Mouse (Mus musculus): Measurements from ENCODE around the gene Apex1. TPM values are rescaled to one million over a fixed set of nuclear protein-coding genes. Genes with fewer than 3 reads are reported as not detected.

Apex1 gene
- total and polyA plus RNA-seq, 3 experiments, result 129 to 155 TPM; not detected in 1

- Histone ChIP-seq H3K9ac (ENCODE audit: control insufficient read depth, low read depth, low read length, poor library complexity, severe bottlenecking) (no peak overlapping the region), H3K4me3 (ENCODE audit: control insufficient read depth in 1 of 2, insufficient read depth in 1 of 2, low read depth in 2 of 2, low read length in 2 of 2) (no peak overlapping the region), H3K27ac (ENCODE audit: control insufficient read depth, low read depth, low read length) (no peak overlapping the region), H3K36me3 (ENCODE audit: control insufficient read depth in 1 of 2, insufficient read depth in 2 of 2, low read length in 2 of 2) (no peaks in the 10 kb centered on the region; a peak in 1 of 4 replicates), H3K79me2 (ENCODE audit: control insufficient read depth, insufficient read depth, low read length, poor library complexity) (no peaks in the 10 kb centered on the region), H3K9me3 (replicated peaks; ENCODE audit: insufficient read depth, low read length) (no peaks in the 10 kb centered on the region), H3K27me3 (ENCODE audit: control insufficient read depth in 1 of 2, insufficient read depth in 2 of 2, low read length in 2 of 2) (no peaks in the 10 kb centered on the region), H3K4me1 (ENCODE audit: control insufficient read depth in 1 of 2, insufficient read depth in 2 of 2, low read length in 2 of 2) (peaks cover 3 to 7% of the 10 kb centered on the region in 2 experiments; a peak in 2 of 4 replicates)
- DNase-seq (ENCODE audit: low read depth, low spot score), result no peak
- TF ChIP-seq GATA1 (IDR thresholded peaks at IDR 0.05; ENCODE audit: low read depth, low read length) (no peak), SMC3 (IDR thresholded peaks at IDR 0.05; ENCODE audit: low read depth, low read length) (no peak), NELFE (IDR thresholded peaks at IDR 0.05; ENCODE audit: low read depth, low read length) (no peak), CHD1 (IDR thresholded peaks at IDR 0.05; ENCODE audit: low read depth, low read length) (no peak), EP300 (IDR thresholded peaks at IDR 0.05; ENCODE audit: low read depth in 1 of 2, low read length in 2 of 2) (no peak), ZKSCAN1 (IDR thresholded peaks at IDR 0.05; ENCODE audit: low read depth, low read length) (no peak), RAD21 (IDR thresholded peaks at IDR 0.05; ENCODE audit: low read depth, low read length) (no peak), TCF12 (IDR thresholded peaks at IDR 0.05; ENCODE audit: low read depth, low read length) (no peak), SIN3A (IDR thresholded peaks at IDR 0.05; ENCODE audit: low read length) (no peak), ELF1 (IDR thresholded peaks at IDR 0.05; ENCODE audit: low read depth, low read length) (no peak), TBP (IDR thresholded peaks at IDR 0.05; ENCODE audit: low read depth, low read length) (no peak)
Observed at GRCm38 (mm10) chr14:50976674-50977073, 51.9 kb downstream of the Apex1 start.

Other genes with a start within 250 kb of the Apex1 start
- gene Olfr747, start 231.8 kb upstream of the Apex1 start, total RNA-seq (2012; rRNA removed), result not detected in 2 replicates
- gene Olfr747, start 231.8 kb upstream of the Apex1 start, polyA plus RNA-seq (2012; ENCODE audit: insufficient read depth in 1 of 2, insufficient read length in 2 of 2, low read depth in 1 of 2, low replicate concordance in 2 of 2, missing spikeins in 1 of 2), result not detected
- gene Olfr748, start 217.6 kb upstream of the Apex1 start, total RNA-seq (2012; rRNA removed), result not detected in 2 replicates
- gene Olfr748, start 217.6 kb upstream of the Apex1 start, polyA plus RNA-seq (2012; ENCODE audit: insufficient read depth in 1 of 2, insufficient read length in 2 of 2, low read depth in 1 of 2, low replicate concordance in 2 of 2, missing spikeins in 1 of 2), result not detected
- not detected in 2 replicates for gene Olfr749, start 179.9 kb upstream of the Apex1 start, total RNA-seq (2012; rRNA removed)
- not detected for gene Olfr749, start 179.9 kb upstream of the Apex1 start, polyA plus RNA-seq (2012; ENCODE audit: insufficient read depth in 1 of 2, insufficient read length in 2 of 2, low read depth in 1 of 2, low replicate concordance in 2 of 2, missing spikeins in 1 of 2)
- 22.7 and 24.2 TPM in 2 replicates for gene Ttc5, start 139.4 kb upstream of the Apex1 start, total RNA-seq (2012; rRNA removed)
- gene Ttc5, start 139.4 kb upstream of the Apex1 start, polyA plus RNA-seq (2012; ENCODE audit: insufficient read depth in 1 of 2, insufficient read length in 2 of 2, low read depth in 1 of 2, low replicate concordance in 2 of 2, missing spikeins in 1 of 2), result 10 to 100 TPM in 1 of 2 experiments, not detected in 1; 28.1 TPM
- 23.3 and 28.3 TPM in 2 replicates for gene Ccnb1ip1, start 117.2 kb upstream of the Apex1 start, total RNA-seq (2012; rRNA removed)
- gene Ccnb1ip1, start 117.2 kb upstream of the Apex1 start, polyA plus RNA-seq (2012; ENCODE audit: insufficient read depth in 1 of 2, insufficient read length in 2 of 2, low read depth in 1 of 2, low replicate concordance in 2 of 2, missing spikeins in 1 of 2), result 10 to 100 TPM in 1 of 2 experiments, not detected in 1; 27.6 TPM
- gene Parp2, start 117.1 kb upstream of the Apex1 start, total RNA-seq (2012; rRNA removed), result 65.6 and 81.1 TPM in 2 replicates
- 10 to 100 TPM in 1 of 2 experiments, not detected in 1; 83.2 TPM for gene Parp2, start 117.1 kb upstream of the Apex1 start, polyA plus RNA-seq (2012; ENCODE audit: insufficient read depth in 1 of 2, insufficient read length in 2 of 2, low read depth in 1 of 2, low replicate concordance in 2 of 2, missing spikeins in 1 of 2)
- gene Tep1, start 54.4 kb upstream of the Apex1 start, total RNA-seq (2012; rRNA removed), result 19.5 and 36.8 TPM in 2 replicates
- 10 to 100 TPM in 1 of 2 experiments, not detected in 1; 13.7 TPM for gene Tep1, start 54.4 kb upstream of the Apex1 start, polyA plus RNA-seq (2012; ENCODE audit: insufficient read depth in 1 of 2, insufficient read length in 2 of 2, low read depth in 1 of 2, low replicate concordance in 2 of 2, missing spikeins in 1 of 2)
- not detected in 2 replicates for gene Klhl33, start 27.5 kb upstream of the Apex1 start, total RNA-seq (2012; rRNA removed)
- gene Klhl33, start 27.5 kb upstream of the Apex1 start, polyA plus RNA-seq (2012; ENCODE audit: insufficient read depth in 1 of 2, insufficient read length in 2 of 2, low read depth in 1 of 2, low replicate concordance in 2 of 2, missing spikeins in 1 of 2), result under 1 TPM in 1 of 2 experiments, not detected in 1; 0.01 TPM
- 28.0 and 29.6 TPM in 2 replicates for gene Osgep, start 75 bp upstream of the Apex1 start, total RNA-seq (2012; rRNA removed)
- gene Osgep, start 75 bp upstream of the Apex1 start, polyA plus RNA-seq (2012; ENCODE audit: insufficient read depth in 1 of 2, insufficient read length in 2 of 2, low read depth in 1 of 2, low replicate concordance in 2 of 2, missing spikeins in 1 of 2), result 10 to 100 TPM in 1 of 2 experiments, not detected in 1; 45.1 TPM
- gene Pip4p1, start 5.9 kb downstream of the Apex1 start, total RNA-seq (2012; rRNA removed), result 10.5 and 12.2 TPM in 2 replicates
- gene Pip4p1, start 5.9 kb downstream of the Apex1 start, polyA plus RNA-seq (2012; ENCODE audit: insufficient read depth in 1 of 2, insufficient read length in 2 of 2, low read depth in 1 of 2, low replicate concordance in 2 of 2, missing spikeins in 1 of 2), result 10 to 100 TPM in 1 of 2 experiments, not detected in 1; 21.6 TPM
- 46.7 and 49.7 TPM in 2 replicates for gene Pnp, start 6.1 kb downstream of the Apex1 start, total RNA-seq (2012; rRNA removed)
- 100 to 1,000 TPM in 1 of 2 experiments, 10 to 100 TPM in 1; 36.2 to 302 TPM for gene Pnp, start 6.1 kb downstream of the Apex1 start, polyA plus RNA-seq (2012; ENCODE audit: insufficient read depth in 1 of 2, insufficient read length in 2 of 2, low read depth in 1 of 2, low replicate concordance in 2 of 2, missing spikeins in 1 of 2)
- gene Gm49342, start 19.5 kb downstream of the Apex1 start, total RNA-seq (2012; rRNA removed), result 11.7 and 14.5 TPM in 2 replicates
- gene Gm49342, start 19.5 kb downstream of the Apex1 start, polyA plus RNA-seq (2012; ENCODE audit: insufficient read depth in 1 of 2, insufficient read length in 2 of 2, low read depth in 1 of 2, low replicate concordance in 2 of 2, missing spikeins in 1 of 2), result 10 to 100 TPM in 1 of 2 experiments, not detected in 1; 45.2 TPM
- 0.65 and 0.85 TPM in 2 replicates for gene Pnp2, start 31.0 kb downstream of the Apex1 start, total RNA-seq (2012; rRNA removed)
- 1 to 10 TPM in 1 of 2 experiments, not detected in 1; 1.7 TPM for gene Pnp2, start 31.0 kb downstream of the Apex1 start, polyA plus RNA-seq (2012; ENCODE audit: insufficient read depth in 1 of 2, insufficient read length in 2 of 2, low read depth in 1 of 2, low replicate concordance in 2 of 2, missing spikeins in 1 of 2)
- not detected in 2 replicates for gene Rnase10, start 82.8 kb downstream of the Apex1 start, total RNA-seq (2012; rRNA removed)
- not detected for gene Rnase10, start 82.8 kb downstream of the Apex1 start, polyA plus RNA-seq (2012; ENCODE audit: insufficient read depth in 1 of 2, insufficient read length in 2 of 2, low read depth in 1 of 2, low replicate concordance in 2 of 2, missing spikeins in 1 of 2)
- not detected in 2 replicates for gene Rnase9, start 116.9 kb downstream of the Apex1 start, total RNA-seq (2012; rRNA removed)
- gene Rnase9, start 116.9 kb downstream of the Apex1 start, polyA plus RNA-seq (2012; ENCODE audit: insufficient read depth in 1 of 2, insufficient read length in 2 of 2, low read depth in 1 of 2, low replicate concordance in 2 of 2, missing spikeins in 1 of 2), result not detected
- gene Rnase11, start 125.2 kb downstream of the Apex1 start, total RNA-seq (2012; rRNA removed), result not detected in 2 replicates
- gene Rnase11, start 125.2 kb downstream of the Apex1 start, polyA plus RNA-seq (2012; ENCODE audit: insufficient read depth in 1 of 2, insufficient read length in 2 of 2, low read depth in 1 of 2, low replicate concordance in 2 of 2, missing spikeins in 1 of 2), result not detected
- not detected in 2 replicates for gene Rnase12, start 132.7 kb downstream of the Apex1 start, total RNA-seq (2012; rRNA removed)
- gene Rnase12, start 132.7 kb downstream of the Apex1 start, polyA plus RNA-seq (2012; ENCODE audit: insufficient read depth in 1 of 2, insufficient read length in 2 of 2, low read depth in 1 of 2, low replicate concordance in 2 of 2, missing spikeins in 1 of 2), result not detected
- gene Olfr750, start 149.5 kb downstream of the Apex1 start, total RNA-seq (2012; rRNA removed), result not detected in 2 replicates
- not detected for gene Olfr750, start 149.5 kb downstream of the Apex1 start, polyA plus RNA-seq (2012; ENCODE audit: insufficient read depth in 1 of 2, insufficient read length in 2 of 2, low read depth in 1 of 2, low replicate concordance in 2 of 2, missing spikeins in 1 of 2)
- not detected in 2 replicates for gene Rnase4, start 166.1 kb downstream of the Apex1 start, total RNA-seq (2012; rRNA removed)
- gene Rnase4, start 166.1 kb downstream of the Apex1 start, polyA plus RNA-seq (2012; ENCODE audit: insufficient read depth in 1 of 2, insufficient read length in 2 of 2, low read depth in 1 of 2, low replicate concordance in 2 of 2, missing spikeins in 1 of 2), result under 1 TPM in 1 of 2 experiments, not detected in 1; 0.18 TPM
- gene Ang, start 166.2 kb downstream of the Apex1 start, total RNA-seq (2012; rRNA removed), result not detected in 2 replicates
- gene Ang, start 166.2 kb downstream of the Apex1 start, polyA plus RNA-seq (2012; ENCODE audit: insufficient read depth in 1 of 2, insufficient read length in 2 of 2, low read depth in 1 of 2, low replicate concordance in 2 of 2, missing spikeins in 1 of 2), result not detected
- gene Eddm3b, start 189.5 kb downstream of the Apex1 start, total RNA-seq (2012; rRNA removed), result not detected in 2 replicates
- not detected for gene Eddm3b, start 189.5 kb downstream of the Apex1 start, polyA plus RNA-seq (2012; ENCODE audit: insufficient read depth in 1 of 2, insufficient read length in 2 of 2, low read depth in 1 of 2, low replicate concordance in 2 of 2, missing spikeins in 1 of 2)
- 65.0 and 73.4 TPM in 2 replicates for gene Rnase6, start 198.9 kb downstream of the Apex1 start, total RNA-seq (2012; rRNA removed)
- gene Rnase6, start 198.9 kb downstream of the Apex1 start, polyA plus RNA-seq (2012; ENCODE audit: insufficient read depth in 1 of 2, insufficient read length in 2 of 2, low read depth in 1 of 2, low replicate concordance in 2 of 2, missing spikeins in 1 of 2), result 10 to 100 TPM in 1 of 2 experiments, not detected in 1; 49.2 TPM
- gene Rnase1, start 221.8 kb downstream of the Apex1 start, total RNA-seq (2012; rRNA removed), result not detected in 2 replicates
- gene Rnase1, start 221.8 kb downstream of the Apex1 start, polyA plus RNA-seq (2012; ENCODE audit: insufficient read depth in 1 of 2, insufficient read length in 2 of 2, low read depth in 1 of 2, low replicate concordance in 2 of 2, missing spikeins in 1 of 2), result under 1 TPM in 1 of 2 experiments, not detected in 1; 0.07 TPM
- not detected in 2 replicates for gene Rnase2b, start 237.3 kb downstream of the Apex1 start, total RNA-seq (2012; rRNA removed)
- gene Rnase2b, start 237.3 kb downstream of the Apex1 start, polyA plus RNA-seq (2012; ENCODE audit: insufficient read depth in 1 of 2, insufficient read length in 2 of 2, low read depth in 1 of 2, low replicate concordance in 2 of 2, missing spikeins in 1 of 2), result not detected